Mouse (Mus musculus) limb, embryonic 14.5 days (tissue): ENCODE measurements around the gene Cep57l1. TPM values are rescaled to one million over a fixed set of nuclear protein-coding genes. Genes with fewer than 3 reads are reported as not detected.
A peak's percentile ranks its signal among the peaks of the same experiment; 100 is the strongest.

Experiments
- ATAC-seq: fragments of 200-750 bp; cut with Nextera tagmentation; 2 replicates; pipeline ENCODE4 v1.8.0; 2017; ENCODE audit warnings: low read depth, moderate number of reproducible peaks, moderate TSS enrichment; ENCODE audit not compliant: low FRiP score
- DNase-seq: peaks from one replicate; pipeline ENCODE4 v3.0.0-alpha.2; 2015; ENCODE audit warnings: low spot score
- H3K27ac ChIP-seq: fragments of 300-500 bp; sonication (generic); replicated peaks from 2 replicates; pipeline ENCODE4 v1.5.1; 2014; ENCODE audit warnings: low read depth, mild to moderate bottlenecking, low read length, moderate library complexity, mixed read lengths
- H3K27me3 ChIP-seq: fragments of 300-500 bp; sonication (generic); 2 replicates; pipeline ENCODE4 v1.6.1; 2014; ENCODE audit warnings: low read length, mixed read lengths; ENCODE audit not compliant: control insufficient read depth, insufficient read depth
- H3K36me3 ChIP-seq: fragments of 300-500 bp; sonication (generic); 2 replicates; pipeline ENCODE4 v1.6.1; 2014; ENCODE audit warnings: mild to moderate bottlenecking, low read length, moderate library complexity, mixed read lengths; ENCODE audit not compliant: control insufficient read depth, insufficient read depth
- H3K4me1 ChIP-seq: fragments of 300-500 bp; sonication (generic); 2 replicates; pipeline ENCODE4 v1.6.1; 2014; ENCODE audit warnings: antibody characterized with exemption, low read length, mixed read lengths; ENCODE audit not compliant: control insufficient read depth, insufficient read depth
- H3K4me2 ChIP-seq: fragments of 300-500 bp; sonication (generic); replicated peaks from 2 replicates; pipeline ENCODE4 v1.6.1; 2014; ENCODE audit warnings: low read depth, mild to moderate bottlenecking, low read length, moderate library complexity; ENCODE audit not compliant: severe bottlenecking
- H3K4me3 ChIP-seq: fragments of 300-500 bp; sonication (generic); replicated peaks from 2 replicates; pipeline ENCODE4 v1.5.1; 2014; ENCODE audit warnings: low read length
- H3K9ac ChIP-seq: fragments of 300-500 bp; sonication (generic); 2 replicates; pipeline ENCODE4 v1.6.1; 2014; ENCODE audit warnings: mild to moderate bottlenecking, low read depth, low read length, moderate library complexity; ENCODE audit not compliant: severe bottlenecking
- H3K9me3 ChIP-seq: fragments of 300-500 bp; sonication (generic); 2 replicates; pipeline ENCODE4 v1.6.1; 2016; ENCODE audit warnings: low read length; ENCODE audit not compliant: control insufficient read depth
- POLR2A ChIP-seq: fragments of 200-500 bp; IDR thresholded peaks from 2 replicates; pipeline ENCODE4 v1.8.0; 2012; ENCODE audit warnings: inconsistent platforms, mild to moderate bottlenecking, moderate library complexity, borderline replicate concordance; ENCODE audit not compliant: insufficient read depth, insufficient read length; ENCODE audit errors: extremely low read depth
- WGBS: fragments of 180-500 bp; shearing (Covaris S2); extraction: QIAGEN DNeasy Blood & Tissue Kit; methylation state at CpG from one replicate; pipeline ENCODE4 v1.1.7; 2014; 5-methylcytosine and 5-hydroxymethylcytosine counted together
- polyA plus RNA-seq, 2 experiments: library from polyadenylated mRNA; depleted of rRNA in 1 of 2; stranded (reverse) in 1 of 2; unstranded in 1 of 2; fragments of >200 nt; fragmentation: Nextera tagmentation in 1 of 2; extraction: Ambion mirVana in 1 of 2; gene quantifications; 2 replicates each; pipeline versions ENCODE4 v1.2.1 to v1.2.3; 2012 to 2014

The Cep57l1 gene
- polyA plus RNA-seq, 2 experiments = 13.2 to 16.8 TPM

GRCm38 (mm10) chr10:41818036-41818732, 8.5 kb upstream of the Cep57l1 start:
- 86% methylated on average over 8 of the region's 8 CpGs for WGBS
- no peak for DNase-seq
- H3K4me2 ChIP-seq = no peak overlapping the region

GRCm38 (mm10) chr10:41816516-41816915, 6.8 kb upstream of the Cep57l1 start:
- no peak for DNase-seq
- no peak for ATAC-seq
- 80% methylated on average over 5 of the region's 5 CpGs for WGBS

More at GRCm38 (mm10) chr10:41818036-41818732, 8.5 kb upstream of the Cep57l1 start:
- Histone ChIP-seq H3K27me3 (no peaks in the 10 kb centered on the region), H3K4me3 (no peak overlapping the region), H3K9me3 (no peaks in the 10 kb centered on the region), H3K9ac (no peak overlapping the region), H3K36me3 (no peaks in the 10 kb centered on the region), H3K4me1 (peaks cover 4% of the 10 kb centered on the region), H3K27ac (no peak overlapping the region)
- ATAC-seq = no peak
- TF ChIP-seq POLR2A = no peak

GRCm38 (mm10) chr10:41814305-41814853, 4.7 kb upstream of the Cep57l1 start:
- no peak for DNase-seq
- peaks cover 19% of the 10 kb centered on the region for H3K4me1 ChIP-seq
- H3K4me2 ChIP-seq = no peak overlapping the region
- no peaks in the 10 kb centered on the region for H3K9me3 ChIP-seq
- WGBS = 87% methylated on average over 6 of the region's 6 CpGs
- H3K4me3 ChIP-seq = no peak overlapping the region
- no peaks in the 10 kb centered on the region for H3K36me3 ChIP-seq
- TF ChIP-seq POLR2A = no peak
- no peak overlapping the region for H3K27ac ChIP-seq
- H3K9ac ChIP-seq = no peak overlapping the region
- no peaks in the 10 kb centered on the region for H3K27me3 ChIP-seq
- ATAC-seq = no peak

More at GRCm38 (mm10) chr10:41816516-41816915, 6.8 kb upstream of the Cep57l1 start:
- Histone ChIP-seq H3K27me3 (no peaks in the 10 kb centered on the region), H3K9ac (no peak overlapping the region), H3K9me3 (no peaks in the 10 kb centered on the region), H3K4me3 (no peak overlapping the region), H3K27ac (no peak overlapping the region), H3K4me2 (no peak overlapping the region), H3K4me1 (peaks cover 19% of the 10 kb centered on the region), H3K36me3 (no peaks in the 10 kb centered on the region)
- TF ChIP-seq POLR2A = no peak

DNA sequence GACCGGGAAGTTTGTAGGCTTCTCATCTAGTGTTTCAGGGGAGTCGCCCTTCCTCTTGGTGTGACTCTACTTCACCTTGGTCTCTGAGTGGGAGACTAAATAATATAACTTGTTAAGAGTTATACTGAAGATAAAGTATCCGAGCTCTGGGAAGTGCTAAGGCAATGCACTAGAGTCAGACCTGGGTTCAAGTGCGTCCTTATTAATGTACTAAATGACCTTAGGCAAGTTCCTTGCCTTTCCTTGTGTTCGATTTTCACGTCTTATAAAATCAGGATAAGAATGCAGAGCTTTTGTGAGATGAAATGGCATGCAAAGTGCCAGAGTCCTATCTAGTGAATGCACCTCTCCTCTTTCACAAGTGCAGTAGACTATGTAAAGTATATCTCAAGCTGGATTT, 2.9 kb upstream of the Cep57l1 start:
- Histone ChIP-seq H3K27me3 (no peaks in the 10 kb centered on the region), H3K27ac (no peak overlapping the region), H3K4me1 (peaks cover 19% of the 10 kb centered on the region), H3K9me3 (no peaks in the 10 kb centered on the region), H3K4me3 (peak overlapping the region; percentile 72), H3K9ac (no peak overlapping the region), H3K36me3 (no peaks in the 10 kb centered on the region), H3K4me2 (peak overlapping the region; percentile 81)
- no peak for ATAC-seq
- DNase-seq = no peak
- WGBS = 76% methylated on average over 6 of the region's 6 CpGs
- no peak for TF ChIP-seq POLR2A

- peak overlapping the region; percentile 76 for H3K9ac ChIP-seq
- no peaks in the 10 kb centered on the region for H3K36me3 ChIP-seq
- H3K4me2 ChIP-seq = peak overlapping the region; percentile 81
- no peak for TF ChIP-seq POLR2A
- no peaks in the 10 kb centered on the region for H3K9me3 ChIP-seq
- no peaks in the 10 kb centered on the region for H3K27me3 ChIP-seq
- peak overlapping the region; percentile 94 for H3K27ac ChIP-seq
- under 1% methylated on average over 34 of the region's 36 CpGs for WGBS
- DNase-seq (no peak), ATAC-seq (no peak)
- H3K4me1 ChIP-seq = peaks cover 19% of the 10 kb centered on the region
- H3K4me3 ChIP-seq = peak overlapping the region; percentile 72
Observed at GRCm38 (mm10) chr10:41810564-41811455, 1.1 kb upstream of the Cep57l1 start.
